Mouse (Mus musculus): ENCODE data around the gene Stum. TPM values are rescaled to one million over a fixed set of nuclear protein-coding genes. Genes with fewer than 3 reads are reported as not detected.
A peak's percentile ranks its signal among the peaks of the same experiment; 100 is the strongest.

Stum gene
- total and polyA plus RNA-seq, 3 experiments: 0.42 to 0.61 (median 0.51) TPM

DNA sequence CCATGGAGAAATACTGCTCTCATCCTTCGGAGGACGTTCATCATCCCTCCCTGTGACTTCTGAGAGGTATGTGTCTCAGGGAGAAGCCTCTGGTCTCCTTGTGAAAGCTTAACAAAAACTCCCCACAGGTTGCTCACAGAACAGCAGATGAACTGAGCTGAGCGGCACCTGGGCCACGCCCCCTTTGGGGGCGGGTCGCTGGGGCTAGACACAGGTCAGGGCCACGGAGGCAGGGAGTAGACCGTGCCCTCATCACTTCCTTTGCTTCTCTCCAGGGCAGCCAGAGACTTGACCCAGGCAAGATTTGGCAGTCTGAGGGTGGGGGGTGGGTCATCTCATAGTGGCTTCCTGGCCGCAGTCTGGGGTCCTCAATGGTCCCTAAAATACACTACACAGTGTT lies 48.4 kb downstream of the Stum start:
- Histone ChIP-seq H3K27ac (ENCODE audit: insufficient read depth, low read depth) (no peak overlapping the region), H3K27me3 (replicated peaks) (no peaks in the 10 kb centered on the region), H3K9me3 (replicated peaks; ENCODE audit: low read length) (no peaks in the 10 kb centered on the region), H3K4me3 (replicated peaks in 1 of 3; ENCODE audit: low read depth in 2 of 3, low read length in 2 of 3, poor library complexity in 1 of 3) (no peak overlapping the region), H3K4me1 (ENCODE audit: control insufficient read depth in 1 of 2, insufficient read depth in 2 of 2) (peaks cover 11 to 51% of the 10 kb centered on the region in 2 experiments), H3K36me3 (replicated peaks in 1 of 2; ENCODE audit: control insufficient read depth in 1 of 2, insufficient read depth in 1 of 2, low read length in 1 of 2) (no peaks in the 10 kb centered on the region), H3K79me2 (replicated peaks; ENCODE audit: control insufficient read depth, extremely low read depth, insufficient read depth, poor library complexity, severe bottlenecking) (no peaks in the 10 kb centered on the region), H3K9ac (ENCODE audit: insufficient read depth, low read depth) (no peak overlapping the region), H3K4me2 (ENCODE audit: insufficient read depth, low read depth, poor library complexity, severe bottlenecking) (no peak overlapping the region)
- dilution Hi-C loops (cut with MboI; ENCODE audit: extremely low pct_ligation_motif_present, extremely low pct_unique_long_range_greater_than_20kb, low sequenced_read_pairs) (no loop called here), in situ Hi-C loops (cut with MboI; ENCODE audit: low pct_ligation_motif_present, low pct_unique_long_range_greater_than_20kb, low sequenced_read_pairs) (loop anchor here (5.0 kb wide), 3 partner anchors 47 to 332 kb away; partner anchors contain the start of gene Stum)
- peak; percentile 55 for DNase-seq (ENCODE audit: extremely low read depth)
- TF ChIP-seq USF1 (IDR thresholded peaks at IDR 0.05; ENCODE audit: low read depth, low read length): no peak
- TF ChIP-seq USF2 (conservative IDR thresholded peaks at IDR 0.05; ENCODE audit: low read depth, low read length): no peak
- no peak for TF ChIP-seq CHD1 (IDR thresholded peaks at IDR 0.05; ENCODE audit: low read depth, low read length)
- TF ChIP-seq MXI1 (IDR thresholded peaks at IDR 0.05; ENCODE audit: low read depth, low read length): no peak
- no peak for TF ChIP-seq HCFC1 (IDR thresholded peaks at IDR 0.05; ENCODE audit: low read depth, low read length)
- no peak for TF ChIP-seq TBP (conservative IDR thresholded peaks at IDR 0.05; ENCODE audit: low read depth, low read length)
- no peak for TF ChIP-seq ZC3H11A (IDR thresholded peaks at IDR 0.05; ENCODE audit: low read depth, low read length)
- no peak for TF ChIP-seq BHLHE40 (IDR thresholded peaks at IDR 0.05; ENCODE audit: low read depth, low read length)
- TF ChIP-seq SMC3 (IDR thresholded peaks at IDR 0.05; ENCODE audit: low read depth, low read length): no peak
- no peak for TF ChIP-seq SIN3A (IDR thresholded peaks at IDR 0.05; ENCODE audit: low read length)
- no peak for TF ChIP-seq CHD2 (IDR thresholded peaks at IDR 0.05; ENCODE audit: low read length)
- TF ChIP-seq IRF4 (IDR thresholded peaks at IDR 0.05; ENCODE audit: low read depth, low read length): no peak
- no peak for TF ChIP-seq POLR2A (IDR thresholded peaks at IDR 0.05; ENCODE audit: low read depth, low read length)
- no peak for TF ChIP-seq RCOR1 (conservative IDR thresholded peaks at IDR 0.05; ENCODE audit: low read depth, low read length)
- TF ChIP-seq JUND (conservative IDR thresholded peaks at IDR 0.05; ENCODE audit: low read depth, low read length): no peak
- no peak for TF ChIP-seq MAFK (IDR thresholded peaks at IDR 0.05; ENCODE audit: insufficient replicate concordance, low read length)
- TF ChIP-seq ZKSCAN1 (IDR thresholded peaks at IDR 0.05; ENCODE audit: borderline replicate concordance, low read depth, low read length): no peak
- TF ChIP-seq NELFE (IDR thresholded peaks at IDR 0.05; ENCODE audit: low read depth, low read length): no peak
- no peak for TF ChIP-seq KAT2A (IDR thresholded peaks at IDR 0.05; ENCODE audit: insufficient replicate concordance, low read length)
- TF ChIP-seq TCF12 (IDR thresholded peaks at IDR 0.05; ENCODE audit: low read depth, low read length): no peak

DNA sequence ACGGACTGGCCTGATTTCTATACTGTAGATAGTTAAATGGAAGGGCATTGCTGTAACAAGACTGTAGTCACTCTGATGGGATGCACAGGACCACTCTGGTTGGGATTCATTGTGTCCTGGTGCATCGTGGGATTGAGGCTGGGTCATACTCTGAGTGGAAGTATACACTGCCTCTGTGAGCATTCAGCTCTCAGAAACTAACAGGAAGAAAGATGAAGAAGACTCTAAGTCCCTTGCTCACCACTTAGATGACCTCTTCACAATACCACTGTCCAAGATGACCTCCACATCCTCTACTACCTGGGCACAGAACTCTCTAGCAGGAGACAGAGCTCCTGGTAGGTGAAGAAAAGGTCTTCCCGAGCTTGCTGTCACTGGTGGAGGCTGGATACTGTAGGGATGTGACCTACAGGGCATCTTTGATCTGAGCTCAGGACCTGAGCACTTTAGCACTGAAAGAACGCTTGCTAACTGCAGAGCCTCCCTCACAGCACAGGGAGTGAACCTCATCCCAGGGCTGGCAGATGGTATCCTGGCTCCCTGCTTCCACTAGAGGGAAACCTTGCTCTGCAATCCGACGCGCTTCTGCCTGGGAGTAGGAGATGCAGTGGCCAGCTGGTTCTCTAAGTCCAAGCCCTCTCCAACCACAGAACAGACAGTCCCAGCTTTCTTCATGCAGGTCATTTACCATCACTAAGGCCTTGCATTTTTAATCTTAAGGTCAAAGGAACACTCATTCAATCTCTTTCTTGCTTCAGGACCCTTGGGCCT lies 49.3 kb downstream of the Stum start:
- no peaks in the 10 kb centered on the region for H3K9me3 ChIP-seq (replicated peaks; ENCODE audit: low read length)
- H3K27me3 ChIP-seq (replicated peaks): no peaks in the 10 kb centered on the region
- no peaks in the 10 kb centered on the region for H3K79me2 ChIP-seq (replicated peaks; ENCODE audit: control insufficient read depth, extremely low read depth, insufficient read depth, poor library complexity, severe bottlenecking)
- no peaks in the 10 kb centered on the region for H3K36me3 ChIP-seq (replicated peaks in 1 of 2; ENCODE audit: control insufficient read depth in 1 of 2, insufficient read depth in 1 of 2, low read length in 1 of 2)
- H3K9ac ChIP-seq (ENCODE audit: insufficient read depth, low read depth): no peak overlapping the region
- H3K4me3 ChIP-seq (replicated peaks in 1 of 3; ENCODE audit: low read depth in 2 of 3, low read length in 2 of 3, poor library complexity in 1 of 3): no peak overlapping the region
- peaks cover 16 to 61% of the 10 kb centered on the region in 2 experiments for H3K4me1 ChIP-seq (ENCODE audit: control insufficient read depth in 1 of 2, insufficient read depth in 2 of 2)
- dilution Hi-C loops (cut with MboI; ENCODE audit: extremely low pct_ligation_motif_present, extremely low pct_unique_long_range_greater_than_20kb, low sequenced_read_pairs): no loop called here
- no peak overlapping the region for H3K27ac ChIP-seq (ENCODE audit: insufficient read depth, low read depth)
- TF ChIP-seq JUND (conservative IDR thresholded peaks at IDR 0.05; ENCODE audit: low read depth, low read length): no peak
- TF ChIP-seq TCF12 (IDR thresholded peaks at IDR 0.05; ENCODE audit: low read depth, low read length): no peak; the same call in 1 of the 2 replicates
- TF ChIP-seq MAFK (IDR thresholded peaks at IDR 0.05; ENCODE audit: insufficient replicate concordance, low read length): no peak
- peak; percentile 94 for TF ChIP-seq ZC3H11A (IDR thresholded peaks at IDR 0.05; ENCODE audit: low read depth, low read length)
- TF ChIP-seq GABPA (IDR thresholded peaks at IDR 0.05; ENCODE audit: insufficient replicate concordance, low read depth, low read length): no peak
- no peak for TF ChIP-seq POLR2A (IDR thresholded peaks at IDR 0.05; ENCODE audit: low read depth, low read length)
- TF ChIP-seq RAD21 (IDR thresholded peaks at IDR 0.05; ENCODE audit: low read depth, low read length): peak; percentile 99
- no peak for TF ChIP-seq NRF1 (IDR thresholded peaks at IDR 0.05; ENCODE audit: low read depth, low read length)
- no peak for TF ChIP-seq RCOR1 (conservative IDR thresholded peaks at IDR 0.05; ENCODE audit: low read depth, low read length)
- TF ChIP-seq USF2 (conservative IDR thresholded peaks at IDR 0.05; ENCODE audit: low read depth, low read length): no peak
- no peak for TF ChIP-seq CHD2 (IDR thresholded peaks at IDR 0.05; ENCODE audit: low read length)
- no peak for TF ChIP-seq HCFC1 (IDR thresholded peaks at IDR 0.05; ENCODE audit: low read depth, low read length)
- no peak for TF ChIP-seq ZKSCAN1 (IDR thresholded peaks at IDR 0.05; ENCODE audit: borderline replicate concordance, low read depth, low read length)
- TF ChIP-seq SMC3 (IDR thresholded peaks at IDR 0.05; ENCODE audit: low read depth, low read length): peak; percentile 99
- TF ChIP-seq ELF1 (IDR thresholded peaks at IDR 0.05; ENCODE audit: low read depth, low read length): no peak
- no peak for TF ChIP-seq CHD1 (IDR thresholded peaks at IDR 0.05; ENCODE audit: low read depth, low read length)
- no peak for TF ChIP-seq EP300 (IDR thresholded peaks at IDR 0.05; ENCODE audit: low read length)
- TF ChIP-seq PAX5 (IDR thresholded peaks at IDR 0.05; ENCODE audit: low read length): no peak
- no peak for TF ChIP-seq NELFE (IDR thresholded peaks at IDR 0.05; ENCODE audit: low read depth, low read length)
- no peak for TF ChIP-seq BHLHE40 (IDR thresholded peaks at IDR 0.05; ENCODE audit: low read depth, low read length)
- TF ChIP-seq SIN3A (IDR thresholded peaks at IDR 0.05; ENCODE audit: low read length): no peak
- peak; percentile 36; the same call in 1 of the 2 replicates for TF ChIP-seq IRF4 (IDR thresholded peaks at IDR 0.05; ENCODE audit: low read depth, low read length)
- TF ChIP-seq CTCF (conservative IDR thresholded peaks at IDR 0.05 in 1 of 2, IDR thresholded peaks at IDR 0.05 in 1 of 2; ENCODE audit: low read depth in 2 of 2, low read length in 2 of 2): peak; percentile 65 to 96
- in situ Hi-C loops (cut with MboI; ENCODE audit: low pct_ligation_motif_present, low pct_unique_long_range_greater_than_20kb, low sequenced_read_pairs): loop anchor here (5.0 kb wide), 1 partner anchor 333 kb away; no protein-coding TSS in a partner anchor
- peak; percentile 78 for DNase-seq (ENCODE audit: extremely low read depth)
- H3K4me2 ChIP-seq (ENCODE audit: insufficient read depth, low read depth, poor library complexity, severe bottlenecking): no peak overlapping the region

All from CH12.LX (cell line).